26 mouse cellular contexts compared by ENCODE assay signal in the genomic region with DNA sequence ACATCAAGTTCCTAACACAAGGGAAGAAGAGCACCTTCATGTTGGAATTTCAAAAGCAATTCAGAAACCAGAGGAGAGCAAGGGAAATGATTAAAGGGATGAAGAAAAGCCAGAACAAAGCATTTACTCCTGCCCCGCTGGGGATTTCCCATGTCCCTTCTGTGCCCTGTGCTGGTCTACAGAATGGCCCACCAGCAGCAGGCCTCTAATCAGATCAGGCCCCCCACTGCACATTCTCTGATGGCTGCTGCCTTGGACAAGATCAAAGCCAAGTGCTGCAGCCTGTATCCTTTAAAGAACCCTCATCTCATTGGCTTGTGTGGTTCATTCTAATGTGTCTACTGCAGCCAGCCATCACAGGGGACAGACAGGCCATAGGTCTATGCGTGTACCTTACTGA.
DNase-seq lines count a peak whose midpoint lies in the region; ATAC-seq lines count a peak whose summit lies in the region.
"Had no signal": no experiment of that assay in that cellular context is flagged by ENCODE, and none has a peak within 500 bp of the region (broad histone marks: within the 10 kb centered on the region; RNA-seq: fewer than 3 reads in every experiment).

No protein-coding gene starts in this region.

- no peak overlapping the region for H3K4me3 ChIP-seq in midbrain, embryonic 13.5 days (replicated peaks)
- no peak overlapping the region for H3K4me3 ChIP-seq in midbrain, embryonic 11.5 days (ENCODE audit: low read depth, low read length)
- no peak overlapping the region for H3K4me3 ChIP-seq in midbrain, embryonic 16.5 days (ENCODE audit: low read depth, low read length)
- no peak overlapping the region for H3K4me3 ChIP-seq in midbrain, embryonic 10.5 days
- H3K4me3 ChIP-seq: embryonic facial prominence, embryonic 13.5 days; embryonic facial prominence, embryonic 15.5 days; erythroblast, embryonic 14.5 days; forebrain, embryonic 10.5 days; forebrain, embryonic 12.5 days had no signal

- no peak overlapping the region for H3K9ac ChIP-seq in midbrain, embryonic 13.5 days (replicated peaks)
- H3K9ac ChIP-seq in midbrain, embryonic 11.5 days (ENCODE audit: low read length), result no peak overlapping the region
- H3K9ac ChIP-seq in midbrain, embryonic 16.5 days (ENCODE audit: low read depth, low read length), result no peak overlapping the region
- H3K9ac ChIP-seq: embryonic facial prominence, embryonic 13.5 days; embryonic facial prominence, embryonic 15.5 days; forebrain, embryonic 12.5 days had no signal

- no peak overlapping the region for H3K27ac ChIP-seq in midbrain, embryonic 13.5 days
- H3K27ac ChIP-seq in midbrain, embryonic 11.5 days (ENCODE audit: low read depth, low read length), result no peak overlapping the region
- no peak overlapping the region for H3K27ac ChIP-seq in midbrain, embryonic 16.5 days (ENCODE audit: low read length)
- no peak overlapping the region for H3K27ac ChIP-seq in midbrain, embryonic 10.5 days (replicated peaks)
- H3K27ac ChIP-seq: embryonic facial prominence, embryonic 13.5 days; embryonic facial prominence, embryonic 15.5 days; forebrain, embryonic 10.5 days; forebrain, embryonic 12.5 days had no signal

- no peaks in the 10 kb centered on the region for H3K9me3 ChIP-seq in midbrain, embryonic 13.5 days
- no peaks in the 10 kb centered on the region for H3K9me3 ChIP-seq in midbrain, embryonic 11.5 days (ENCODE audit: control insufficient read depth, low read length)
- H3K9me3 ChIP-seq in midbrain, embryonic 16.5 days (replicated peaks; ENCODE audit: control insufficient read depth, low read length, poor library complexity, severe bottlenecking), result no peaks in the 10 kb centered on the region
- H3K9me3 ChIP-seq in midbrain, embryonic 10.5 days (replicated peaks), result no peaks in the 10 kb centered on the region
- H3K9me3 ChIP-seq: embryonic facial prominence, embryonic 13.5 days; embryonic facial prominence, embryonic 15.5 days; forebrain, embryonic 10.5 days; forebrain, embryonic 12.5 days had no signal

- H3K27me3 ChIP-seq in midbrain, embryonic 13.5 days, result no peaks in the 10 kb centered on the region
- no peaks in the 10 kb centered on the region for H3K27me3 ChIP-seq in midbrain, embryonic 11.5 days (ENCODE audit: control insufficient read depth, insufficient read depth, low read length)
- no peaks in the 10 kb centered on the region for H3K27me3 ChIP-seq in midbrain, embryonic 16.5 days (ENCODE audit: control insufficient read depth, insufficient read depth, low read depth, low read length)
- no peaks in the 10 kb centered on the region for H3K27me3 ChIP-seq in midbrain, embryonic 10.5 days (ENCODE audit: low read depth, poor library complexity, severe bottlenecking)
- H3K27me3 ChIP-seq: embryonic facial prominence, embryonic 13.5 days; embryonic facial prominence, embryonic 15.5 days had no signal

- no peak for DNase-seq in midbrain, embryonic 11.5 days (ENCODE audit: low spot score, missing footprints)
- DNase-seq in midbrain, embryonic 10.5 days (ENCODE audit: low spot score), result no peak
- peak; percentile 11 for DNase-seq in telencephalon, adult 2 months (ENCODE audit: low read depth, low spot score)
- no peak for DNase-seq in heart, adult 18-20 months
- DNase-seq: adrenal gland, adult 2 months; adrenal gland, postnatal 10 days; adrenal gland, postnatal 25 days; B cell, adult 2 months; cerebellum, adult 11 months; cerebellum, adult 18-20 months; cerebellum, adult 8-10 months; cerebellum, adult 9-11 months; cerebellum, postnatal 14 days; cerebellum, postnatal 36 days; embryo, embryonic 11 days had no signal

- H3K36me3 ChIP-seq in midbrain, embryonic 13.5 days, result no peaks in the 10 kb centered on the region
- no peaks in the 10 kb centered on the region for H3K36me3 ChIP-seq in midbrain, embryonic 11.5 days (ENCODE audit: control insufficient read depth, insufficient read depth, low read length)
- no peaks in the 10 kb centered on the region for H3K36me3 ChIP-seq in midbrain, embryonic 16.5 days (ENCODE audit: control insufficient read depth, insufficient read depth, low read length)
- no peaks in the 10 kb centered on the region for H3K36me3 ChIP-seq in midbrain, embryonic 10.5 days
- H3K36me3 ChIP-seq: embryonic facial prominence, embryonic 13.5 days; embryonic facial prominence, embryonic 15.5 days; forebrain, embryonic 10.5 days; forebrain, embryonic 12.5 days; G1E had no signal

- 71% methylated on average over 2 of the region's 2 CpGs for WGBS in midbrain, embryonic 13.5 days
- 58% methylated on average over 2 of the region's 2 CpGs for WGBS in midbrain, embryonic 11.5 days
- 53% methylated on average over 2 of the region's 2 CpGs for WGBS in midbrain, embryonic 16.5 days
- 87% methylated on average over 2 of the region's 2 CpGs for WGBS in midbrain, embryonic 10.5 days

- H3K4me2 ChIP-seq in midbrain, embryonic 13.5 days (replicated peaks), result no peak overlapping the region
- no peak overlapping the region for H3K4me2 ChIP-seq in midbrain, embryonic 11.5 days
- H3K4me2 ChIP-seq in midbrain, embryonic 16.5 days (ENCODE audit: low read length), result no peak overlapping the region
- H3K4me2 ChIP-seq: embryonic facial prominence, embryonic 13.5 days; embryonic facial prominence, embryonic 15.5 days; forebrain, embryonic 12.5 days had no signal

- no peaks in the 10 kb centered on the region for H3K4me1 ChIP-seq in midbrain, embryonic 13.5 days (replicated peaks)
- H3K4me1 ChIP-seq in midbrain, embryonic 11.5 days (ENCODE audit: control insufficient read depth, insufficient read depth, low read length), result no peaks in the 10 kb centered on the region
- no peaks in the 10 kb centered on the region for H3K4me1 ChIP-seq in midbrain, embryonic 16.5 days (ENCODE audit: control insufficient read depth, insufficient read depth, low read length)
- 0 out of 2 replicates have a peak, but pooled peaks cover 2% of the 10 kb centered on the region for H3K4me1 ChIP-seq in midbrain, embryonic 10.5 days
- H3K4me1 ChIP-seq: embryonic facial prominence, embryonic 13.5 days; embryonic facial prominence, embryonic 15.5 days; forebrain, embryonic 12.5 days had no signal

- peak; percentile 27; the same call in 1 of the 2 replicates for ATAC-seq in midbrain, embryonic 13.5 days
- no peak for ATAC-seq in midbrain, embryonic 11.5 days (ENCODE audit: low FRiP score)
- ATAC-seq in midbrain, embryonic 16.5 days, result peak; percentile 25; the same call in 1 of the 2 replicates
- ATAC-seq: CD4-positive, CD25-positive, alpha-beta regulatory T cell, adult 4 months; forebrain, embryonic 14.5 days; forebrain, embryonic 16.5 days had no signal
